Mouse (Mus musculus): Measurements from ENCODE around the gene Wnt2b. TPM values are rescaled to one million over a fixed set of nuclear protein-coding genes. Genes with fewer than 3 reads are reported as not detected.

Gene Wnt2b
- polyA plus RNA-seq, 1 experiment from 2014 or later: 1.6 TPM

DNA sequence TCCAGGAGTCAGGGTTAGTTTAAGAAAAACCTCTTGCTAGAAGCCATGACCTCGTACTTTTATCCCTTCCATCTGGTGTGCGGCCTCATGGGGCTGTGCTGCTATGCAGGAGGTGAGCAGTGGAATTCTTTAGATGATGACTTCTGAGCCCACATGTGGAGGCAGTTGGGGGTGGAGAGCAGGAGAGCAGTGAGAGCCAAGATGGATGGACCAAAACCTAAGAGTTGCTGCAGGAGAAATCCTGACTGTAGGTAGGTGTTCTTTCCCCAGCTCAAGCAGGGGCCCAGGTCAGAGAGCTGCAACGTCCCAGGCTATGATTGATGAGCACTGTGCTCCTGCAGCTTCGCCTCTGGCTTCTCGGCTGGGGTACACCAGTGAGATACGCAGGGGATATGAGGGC, 21.0 kb downstream of the Wnt2b start:
- H3K9me3 ChIP-seq (replicated peaks): no peaks in the 10 kb centered on the region
- H3K27me3 ChIP-seq: no peaks in the 10 kb centered on the region
- H3K27ac ChIP-seq (replicated peaks): no peak overlapping the region
- ATAC-seq (ENCODE audit: insufficient number of reproducible peaks, low FRiP score, low TSS enrichment, low read depth): no peak
- 45% methylated on average over 6 of the region's 6 CpGs for WGBS
- H3K9ac ChIP-seq: no peak overlapping the region
- H3K4me2 ChIP-seq (replicated peaks): no peak overlapping the region
- H3K36me3 ChIP-seq: peaks cover 6% of the 10 kb centered on the region; the same call in 1 of the 2 replicates
- peaks cover 2% of the 10 kb centered on the region; the same call in 1 of the 2 replicates for H3K4me1 ChIP-seq
- no peak overlapping the region for H3K4me3 ChIP-seq (replicated peaks)

DNA sequence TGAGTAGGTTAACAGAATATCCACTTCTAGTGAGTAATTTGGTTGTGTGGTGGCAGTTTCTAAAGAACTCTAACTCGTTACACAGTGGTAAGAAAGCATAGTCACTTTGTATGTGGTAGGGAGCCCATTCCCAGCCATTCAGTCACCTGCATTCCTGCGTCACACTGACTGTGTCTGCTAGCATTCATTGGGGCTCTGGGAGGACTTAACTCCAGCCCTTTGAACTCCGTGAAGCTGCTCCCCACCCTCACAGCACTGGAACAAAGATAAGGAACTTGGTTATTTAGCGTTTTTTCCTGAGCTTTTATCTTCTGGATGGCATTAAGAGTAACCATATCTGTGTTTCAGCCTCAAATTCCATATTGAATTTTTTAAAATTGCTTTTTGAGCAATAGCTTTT, 23.4 kb downstream of the Wnt2b start:
- WGBS: 41% methylated on average over 4 of the region's 4 CpGs
- no peak for ATAC-seq (ENCODE audit: insufficient number of reproducible peaks, low FRiP score, low TSS enrichment, low read depth)
- Histone ChIP-seq H3K36me3 (peaks cover 10% of the 10 kb centered on the region), H3K9me3 (replicated peaks) (no peaks in the 10 kb centered on the region), H3K9ac (no peak overlapping the region), H3K4me2 (replicated peaks) (no peak overlapping the region), H3K4me1 (peaks cover 2% of the 10 kb centered on the region; the same call in 1 of the 2 replicates), H3K4me3 (replicated peaks) (no peak overlapping the region), H3K27ac (replicated peaks) (no peak overlapping the region), H3K27me3 (no peaks in the 10 kb centered on the region)

DNA sequence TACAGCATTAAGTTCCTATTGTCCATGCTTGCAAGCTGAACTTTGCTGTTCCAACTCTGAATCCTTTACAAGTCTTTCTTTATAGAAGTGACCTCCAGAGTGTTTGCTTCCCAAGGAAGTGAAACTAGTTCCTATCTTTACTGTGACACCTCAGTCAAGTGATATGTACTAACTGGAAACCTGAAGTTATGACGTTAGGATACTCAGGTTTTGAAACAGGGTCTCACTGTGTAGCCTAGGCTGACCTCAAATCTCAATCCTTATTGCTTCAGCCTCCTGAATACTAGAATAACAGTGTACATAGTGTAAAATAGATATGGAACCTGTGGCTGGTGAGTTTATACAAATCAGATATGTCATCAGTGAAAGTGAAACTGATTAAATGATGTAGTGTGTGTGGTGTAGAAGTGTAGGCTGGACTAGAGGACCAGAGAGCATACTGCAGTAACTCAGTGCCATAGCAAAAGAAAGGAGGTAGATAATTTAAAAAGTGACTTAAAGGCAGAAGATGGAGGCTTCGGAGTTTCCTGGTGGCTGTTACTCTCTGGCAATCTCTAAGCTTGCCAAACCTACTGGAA, 23.9 kb downstream of the Wnt2b start:
- WGBS: 76% methylated on average over 2 of the region's 2 CpGs
- H3K4me2 ChIP-seq (replicated peaks): no peak overlapping the region
- H3K27ac ChIP-seq (replicated peaks): no peak overlapping the region
- no peak overlapping the region for H3K4me3 ChIP-seq (replicated peaks)
- H3K9ac ChIP-seq: no peak overlapping the region
- no peaks in the 10 kb centered on the region; the same call in 1 of the 2 replicates for H3K4me1 ChIP-seq
- no peak for ATAC-seq (ENCODE audit: insufficient number of reproducible peaks, low FRiP score, low TSS enrichment, low read depth)
- H3K36me3 ChIP-seq: peaks cover 10% of the 10 kb centered on the region
- no peaks in the 10 kb centered on the region for H3K27me3 ChIP-seq
- H3K9me3 ChIP-seq (replicated peaks): no peaks in the 10 kb centered on the region

DNA sequence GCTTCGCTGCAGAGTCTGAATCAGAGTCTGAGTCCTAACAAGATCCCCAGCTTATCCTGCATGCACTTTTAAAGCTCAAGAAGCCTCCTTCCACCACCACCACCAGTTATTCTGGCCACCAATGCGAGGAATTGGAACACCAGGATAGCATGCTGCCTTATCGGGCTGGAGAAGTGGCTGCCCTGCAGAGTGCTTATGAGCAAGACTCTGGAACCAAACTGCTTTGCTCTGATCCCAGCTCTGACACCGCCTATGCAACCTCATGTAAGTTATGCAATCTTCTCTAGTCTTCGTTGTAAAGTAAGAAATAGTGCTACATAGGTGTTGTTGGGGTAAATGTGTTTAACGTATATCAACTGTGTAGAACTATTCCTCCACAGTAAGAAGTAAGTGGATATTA, 32.3 kb downstream of the Wnt2b start:
- no peak for ATAC-seq (ENCODE audit: insufficient number of reproducible peaks, low FRiP score, low TSS enrichment, low read depth)

GRCm38 (mm10) chr3:104914986-104915385, 46.7 kb downstream of the Wnt2b start:
- no peaks in the 10 kb centered on the region for H3K27me3 ChIP-seq
- no peaks in the 10 kb centered on the region for H3K4me1 ChIP-seq
- no peak overlapping the region for H3K27ac ChIP-seq (replicated peaks)
- no peak overlapping the region for H3K4me2 ChIP-seq (replicated peaks)
- H3K36me3 ChIP-seq: peaks cover 11% of the 10 kb centered on the region
- no peaks in the 10 kb centered on the region for H3K9me3 ChIP-seq (replicated peaks)
- H3K4me3 ChIP-seq (replicated peaks): no peak overlapping the region
- 42% methylated on average over 3 of the region's 3 CpGs for WGBS
- no peak for ATAC-seq (ENCODE audit: insufficient number of reproducible peaks, low FRiP score, low TSS enrichment, low read depth)
- no peak overlapping the region for H3K9ac ChIP-seq

More for the DNA sequence above, 32.3 kb downstream of the Wnt2b start:
- Histone ChIP-seq H3K4me1 (no peaks in the 10 kb centered on the region), H3K27me3 (no peaks in the 10 kb centered on the region), H3K9ac (no peak overlapping the region), H3K4me3 (replicated peaks) (no peak overlapping the region), H3K9me3 (replicated peaks) (no peaks in the 10 kb centered on the region), H3K27ac (replicated peaks) (no peak overlapping the region), H3K36me3 (peaks cover 25% of the 10 kb centered on the region), H3K4me2 (replicated peaks) (no peak overlapping the region)
- WGBS: 94% methylated on average over 6 of the region's 6 CpGs

DNA sequence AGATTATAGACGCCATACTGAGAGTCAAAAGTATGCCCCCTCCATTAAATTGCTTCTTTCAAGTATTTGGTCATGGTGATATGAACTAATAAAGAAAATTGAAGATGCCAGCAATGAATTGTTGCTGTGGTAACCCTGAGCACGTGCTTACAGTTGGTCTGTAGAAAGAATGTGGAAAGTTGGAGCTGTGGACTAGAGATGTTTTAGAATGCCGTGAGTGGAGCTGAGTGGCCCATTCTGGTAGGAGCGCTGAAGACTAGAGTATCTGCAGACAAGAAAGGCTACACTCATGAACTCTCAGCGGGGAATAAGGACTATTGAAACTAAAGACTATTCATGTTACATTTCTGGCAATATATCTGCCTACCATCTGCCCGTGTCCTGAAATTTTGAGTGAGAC, 52.5 kb downstream of the Wnt2b start:
- Histone ChIP-seq H3K9me3 (replicated peaks) (no peaks in the 10 kb centered on the region), H3K9ac (no peak overlapping the region), H3K4me2 (replicated peaks) (no peak overlapping the region), H3K27me3 (no peaks in the 10 kb centered on the region), H3K27ac (replicated peaks) (no peak overlapping the region), H3K4me3 (replicated peaks) (no peak overlapping the region), H3K36me3 (peaks cover 18% of the 10 kb centered on the region), H3K4me1 (no peaks in the 10 kb centered on the region)
- WGBS: 85% methylated on average over 6 of the region's 6 CpGs
- no peak for ATAC-seq (ENCODE audit: insufficient number of reproducible peaks, low FRiP score, low TSS enrichment, low read depth)

DNA sequence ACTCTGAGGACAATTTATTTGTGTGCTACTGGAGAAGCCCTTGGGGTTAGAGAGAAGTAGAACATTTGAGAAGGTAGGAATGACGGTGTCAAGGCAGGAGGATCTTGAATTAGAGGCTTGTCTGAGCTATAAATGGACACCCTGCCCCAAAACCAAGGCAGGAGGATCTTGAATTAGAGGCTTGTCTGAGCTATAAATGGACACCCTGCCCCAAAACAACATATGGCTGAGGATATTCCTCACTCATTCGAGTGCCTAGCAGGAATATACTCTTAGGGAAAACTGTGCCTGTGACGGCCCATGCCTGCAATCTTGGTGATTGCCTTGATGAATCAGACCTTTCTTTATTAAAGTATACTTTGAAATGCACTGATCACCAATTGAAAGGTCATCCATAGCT, 55.7 kb downstream of the Wnt2b start:
- no peaks in the 10 kb centered on the region for H3K9me3 ChIP-seq (replicated peaks)
- ATAC-seq (ENCODE audit: insufficient number of reproducible peaks, low FRiP score, low TSS enrichment, low read depth): no peak
- no peak overlapping the region for H3K4me2 ChIP-seq (replicated peaks)
- 78% methylated on average over 3 of the region's 3 CpGs for WGBS
- H3K27ac ChIP-seq (replicated peaks): no peak overlapping the region
- H3K36me3 ChIP-seq: peaks cover 26% of the 10 kb centered on the region
- H3K27me3 ChIP-seq: no peaks in the 10 kb centered on the region
- no peak overlapping the region for H3K4me3 ChIP-seq (replicated peaks)
- H3K4me1 ChIP-seq: no peaks in the 10 kb centered on the region
- H3K9ac ChIP-seq: no peak overlapping the region

- Histone ChIP-seq H3K27ac (replicated peaks) (no peak overlapping the region), H3K9me3 (replicated peaks) (no peaks in the 10 kb centered on the region), H3K4me3 (replicated peaks) (no peak overlapping the region), H3K4me2 (replicated peaks) (no peak overlapping the region), H3K36me3 (peaks cover 23% of the 10 kb centered on the region), H3K27me3 (no peaks in the 10 kb centered on the region), H3K4me1 (no peaks in the 10 kb centered on the region), H3K9ac (no peak overlapping the region)
- ATAC-seq (ENCODE audit: insufficient number of reproducible peaks, low FRiP score, low TSS enrichment, low read depth): no peak
- WGBS: 89% methylated on average over 4 of the region's 4 CpGs
Observed at GRCm38 (mm10) chr3:104905389-104905788, 56.3 kb downstream of the Wnt2b start.

DNA sequence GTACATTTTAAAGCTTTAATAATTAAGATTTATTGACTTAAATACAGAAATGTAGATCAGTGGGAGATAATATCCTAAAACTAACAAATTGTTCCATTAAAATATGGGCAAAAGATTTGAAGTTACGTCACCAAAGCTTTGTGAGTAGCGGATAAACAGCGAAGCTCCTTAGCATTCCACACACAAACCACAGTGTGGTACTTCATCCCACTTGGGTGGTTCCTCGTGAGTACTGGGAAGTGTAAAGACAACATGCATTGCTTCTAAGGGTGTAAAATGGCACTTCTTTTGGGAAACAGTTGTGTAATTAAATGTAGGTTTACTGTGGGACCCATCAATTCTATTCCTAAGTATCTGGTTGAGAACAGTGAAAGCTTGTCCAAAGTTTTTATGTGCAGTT, 60.6 kb downstream of the Wnt2b start:
- H3K27me3 ChIP-seq: no peaks in the 10 kb centered on the region
- no peak overlapping the region for H3K4me2 ChIP-seq (replicated peaks)
- no peaks in the 10 kb centered on the region for H3K4me1 ChIP-seq
- H3K9me3 ChIP-seq (replicated peaks): no peaks in the 10 kb centered on the region
- no peak overlapping the region for H3K4me3 ChIP-seq (replicated peaks)
- 88% methylated on average over 4 of the region's 4 CpGs for WGBS
- no peak overlapping the region for H3K9ac ChIP-seq
- H3K27ac ChIP-seq (replicated peaks): no peak overlapping the region
- H3K36me3 ChIP-seq: peaks cover 32% of the 10 kb centered on the region
- no peak for ATAC-seq (ENCODE audit: insufficient number of reproducible peaks, low FRiP score, low TSS enrichment, low read depth)

- H3K36me3 ChIP-seq: peaks cover 45% of the 10 kb centered on the region
- H3K4me3 ChIP-seq (replicated peaks): no peak overlapping the region
- ATAC-seq (ENCODE audit: insufficient number of reproducible peaks, low FRiP score, low TSS enrichment, low read depth): no peak
- H3K27ac ChIP-seq (replicated peaks): no peak overlapping the region
- no peaks in the 10 kb centered on the region for H3K27me3 ChIP-seq
- no peak overlapping the region for H3K4me2 ChIP-seq (replicated peaks)
- no peaks in the 10 kb centered on the region for H3K4me1 ChIP-seq
- H3K9ac ChIP-seq: no peak overlapping the region
- H3K9me3 ChIP-seq (replicated peaks): no peaks in the 10 kb centered on the region
- 92% methylated on average over 3 of the region's 3 CpGs for WGBS
Observed at GRCm38 (mm10) chr3:104896141-104896540, 65.6 kb downstream of the Wnt2b start.

Measured in embryonic facial prominence, embryonic 15.5 days (tissue).